Mouse (Mus musculus): ENCODE data around the gene Trim80.

DNA sequence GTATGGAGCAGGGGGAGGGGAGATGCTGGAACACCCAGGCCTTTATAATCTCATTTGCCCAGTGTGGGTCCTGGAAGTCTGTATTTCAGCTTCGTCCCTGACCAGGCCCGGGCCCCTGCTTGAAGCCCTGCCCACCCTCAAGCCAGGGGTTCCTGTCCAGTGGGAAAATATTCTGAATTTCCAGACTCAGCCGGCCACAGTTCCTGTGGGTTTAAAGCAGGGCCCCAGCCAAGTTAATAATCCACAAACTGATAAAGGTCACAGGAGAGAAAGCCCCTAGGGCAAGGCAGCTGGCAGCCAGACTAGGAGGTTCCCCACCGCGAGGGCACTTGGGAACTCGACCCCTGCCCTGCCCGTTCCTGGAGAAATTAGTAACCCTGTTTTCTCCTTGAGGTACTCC lies 8.7 kb downstream of the Trim80 start:
- TF ChIP-seq POLR2A (IDR thresholded peaks at IDR 0.05; ENCODE audit: borderline replicate concordance, insufficient read depth, low read length): no peak
- TF ChIP-seq CTCF (IDR thresholded peaks at IDR 0.05; ENCODE audit: borderline replicate concordance, insufficient read depth, low read depth, low read length): no peak
